Mouse (Mus musculus): ENCODE results near the gene Adcy9.

Gene Adcy9

GRCm38 (mm10) chr16:4420298-4421054, at the start of gene Adcy9:
TSS of gene Adcy9 (minus strand) at chr16:4420498.
- DNase-seq, result peak; percentile 92

- DNase-seq, result no peak
These were observed 49.5 kb upstream of the Adcy9 start for GRCm38 (mm10) chr16:4469599-4470352.

GRCm38 (mm10) chr16:4464529-4465089, 44.3 kb upstream of the Adcy9 start:
- DNase-seq, result no peak

- DNase-seq, result no peak
These were observed 37.6 kb upstream of the Adcy9 start for GRCm38 (mm10) chr16:4457927-4458326.

- no peak for DNase-seq
These were observed 36.1 kb upstream of the Adcy9 start for GRCm38 (mm10) chr16:4456391-4456790.

- DNase-seq, result no peak
These were observed 35.4 kb upstream of the Adcy9 start for GRCm38 (mm10) chr16:4455693-4456092.

- DNase-seq, result no peak
These were observed 34.3 kb upstream of the Adcy9 start for GRCm38 (mm10) chr16:4454563-4454962.

- no peak for DNase-seq
These were observed 29.1 kb upstream of the Adcy9 start for GRCm38 (mm10) chr16:4449418-4449817.

- peak; percentile 45 for DNase-seq
These were observed 27.9 kb upstream of the Adcy9 start for GRCm38 (mm10) chr16:4448235-4448634.

GRCm38 (mm10) chr16:4446395-4446794, 26.1 kb upstream of the Adcy9 start:
- no peak for DNase-seq

- DNase-seq, result no peak
These were observed 24.1 kb upstream of the Adcy9 start for GRCm38 (mm10) chr16:4444378-4444777.

- no peak for DNase-seq
These were observed 19.2 kb upstream of the Adcy9 start for GRCm38 (mm10) chr16:4439302-4440066.

GRCm38 (mm10) chr16:4436738-4437137, 16.4 kb upstream of the Adcy9 start:
- DNase-seq, result peak; percentile 47

GRCm38 (mm10) chr16:4435371-4435770, 15.1 kb upstream of the Adcy9 start:
- DNase-seq, result peak; percentile 30

- DNase-seq, result no peak
These were observed 11.5 kb upstream of the Adcy9 start for GRCm38 (mm10) chr16:4431841-4432240.

GRCm38 (mm10) chr16:4431013-4431412, 10.7 kb upstream of the Adcy9 start:
- DNase-seq, result no peak

- DNase-seq, result no peak
These were observed 9.9 kb upstream of the Adcy9 start for GRCm38 (mm10) chr16:4430232-4430631.

GRCm38 (mm10) chr16:4425658-4426234, 5.4 kb upstream of the Adcy9 start:
- DNase-seq, result no peak

GRCm38 (mm10) chr16:4423613-4424012, 3.3 kb upstream of the Adcy9 start:
- DNase-seq, result no peak

- no peak for DNase-seq
These were observed 2.7 kb upstream of the Adcy9 start for GRCm38 (mm10) chr16:4422991-4423390.

- DNase-seq, result peak; percentile 63
These were observed 576 bp downstream of the Adcy9 start for GRCm38 (mm10) chr16:4419546-4420297.
